Mouse (Mus musculus) hindbrain, postnatal 0 days (tissue): ENCODE measurements around the gene Pan3. TPM values are rescaled to one million over a fixed set of nuclear protein-coding genes. Genes with fewer than 3 reads are reported as not detected.
A peak's percentile ranks its signal among the peaks of the same experiment; 100 is the strongest.

Experiments
- ATAC-seq: fragments of 200-750 bp; cut with Nextera tagmentation; 2 replicates; pipeline ENCODE4 v1.8.0; 2017; ENCODE audit warnings: mild to moderate bottlenecking, moderate TSS enrichment, moderate library complexity
- DNase-seq: peaks from one replicate; pipeline ENCODE4 v3.0.0-alpha.2; 2015; ENCODE audit warnings: low spot score
- H3K27ac ChIP-seq: fragments of 300-500 bp; sonication (generic); 2 replicates; pipeline ENCODE4 v1.5.1; 2014; ENCODE audit warnings: mild to moderate bottlenecking
- H3K27me3 ChIP-seq: fragments of 300-500 bp; sonication (generic); 2 replicates; pipeline ENCODE4 v1.6.1; 2014; ENCODE audit warnings: low read length, mixed read lengths; ENCODE audit not compliant: insufficient read depth
- H3K36me3 ChIP-seq: fragments of 300-500 bp; sonication (generic); 2 replicates; pipeline ENCODE4 v1.6.1; 2014; ENCODE audit warnings: low read length, mixed read lengths; ENCODE audit not compliant: insufficient read depth
- H3K4me1 ChIP-seq: fragments of 300-500 bp; sonication (generic); 2 replicates; pipeline ENCODE4 v1.6.1; 2014; ENCODE audit warnings: antibody characterized with exemption, low read length, mixed read lengths; ENCODE audit not compliant: insufficient read depth
- H3K4me2 ChIP-seq: fragments of 300-500 bp; sonication (generic); 2 replicates; pipeline ENCODE4 v1.6.1; 2014; ENCODE audit warnings: low read depth, mild to moderate bottlenecking, low read length, moderate library complexity, mixed read lengths
- H3K4me3 ChIP-seq: fragments of 300-500 bp; sonication (generic); 2 replicates; pipeline ENCODE4 v1.5.1; 2014; ENCODE audit warnings: low read length
- H3K9ac ChIP-seq: fragments of 300-500 bp; sonication (generic); replicated peaks from 2 replicates; pipeline ENCODE4 v1.6.1; 2014; ENCODE audit warnings: mild to moderate bottlenecking, low read length, moderate library complexity, mixed read lengths
- H3K9me3 ChIP-seq: fragments of 300-500 bp; sonication (generic); 2 replicates; pipeline ENCODE4 v1.6.1; 2016; ENCODE audit warnings: low read length, mixed read lengths
- CTCF ChIP-seq: IDR thresholded peaks from 2 replicates; pipeline ENCODE4 v1.5.1; 2016; ENCODE audit warnings: antibody characterized with exemption, control low read depth, low read depth
- whole genome bisulfite sequencing: fragments of 180-500 bp; shearing (Covaris S2); extraction: QIAGEN DNeasy Blood & Tissue Kit; methylation state at CpG from one replicate; pipeline ENCODE4 v1.1.7; 2014; 5-methylcytosine and 5-hydroxymethylcytosine counted together
- polyA plus RNA-seq: library from polyadenylated mRNA; unstranded; fragments of >200 nt; fragmentation: Nextera tagmentation; extraction: Ambion mirVana; gene quantifications from 2 replicates; pipeline ENCODE4 v1.2.1, GENCODE M21; 2015
- total RNA-seq: library from RNA; depleted of rRNA; stranded (reverse); fragments of >200 nt; gene quantifications from 2 replicates; pipeline ENCODE4 v1.2.3, GENCODE M21; 2014

Pan3 gene
- total and polyA plus RNA-seq, 2 experiments from 2014 or later, result 53.9 to 80.5 TPM

- ATAC-seq, result no peak
- Histone ChIP-seq H3K4me1 (no peaks in the 10 kb centered on the region), H3K9ac (no peak overlapping the region), H3K4me2 (0 out of 2 replicates have a peak overlapping the region, but pooled peaks have one; percentile 21), H3K27me3 (no peaks in the 10 kb centered on the region), H3K4me3 (no peak overlapping the region), H3K9me3 (no peaks in the 10 kb centered on the region), H3K27ac (no peak overlapping the region), H3K36me3 (no peaks in the 10 kb centered on the region)
- DNase-seq, result no peak
- WGBS, result 39% methylated on average over 18 of the region's 18 CpGs
- no peak for TF ChIP-seq CTCF
Measured at GRCm38 (mm10) chr5:147563511-147564139, 133.7 kb downstream of the Pan3 start.

- DNase-seq (no peak), ATAC-seq (0 out of 2 replicates have a peak, but pooled peaks have one; percentile 35)
- H3K27me3 ChIP-seq, result no peaks in the 10 kb centered on the region
- no peak overlapping the region for H3K27ac ChIP-seq
- no peak for TF ChIP-seq CTCF
- H3K4me3 ChIP-seq, result no peak overlapping the region
- H3K9ac ChIP-seq, result no peak overlapping the region
- no peaks in the 10 kb centered on the region for H3K36me3 ChIP-seq
- no peaks in the 10 kb centered on the region for H3K4me1 ChIP-seq
- H3K9me3 ChIP-seq, result no peaks in the 10 kb centered on the region
- 26% methylated on average over 16 of the region's 16 CpGs for WGBS
- peak overlapping the region; percentile 21; the same call in 1 of the 2 replicates for H3K4me2 ChIP-seq
Measured at GRCm38 (mm10) chr5:147564140-147564590, 134.2 kb downstream of the Pan3 start.

- H3K27ac ChIP-seq, result no peak overlapping the region
- H3K36me3 ChIP-seq, result no peaks in the 10 kb centered on the region
- H3K9me3 ChIP-seq, result no peaks in the 10 kb centered on the region
- H3K9ac ChIP-seq, result no peak overlapping the region
- no peaks in the 10 kb centered on the region for H3K4me1 ChIP-seq
- no peak for TF ChIP-seq CTCF
- 86% methylated on average over 7 of the region's 7 CpGs for WGBS
- H3K4me2 ChIP-seq, result no peak overlapping the region
- no peak for ATAC-seq
- DNase-seq, result no peak
- H3K27me3 ChIP-seq, result no peaks in the 10 kb centered on the region
- H3K4me3 ChIP-seq, result no peak overlapping the region
Measured at GRCm38 (mm10) chr5:147565444-147565843, 135.5 kb downstream of the Pan3 start.

GRCm38 (mm10) chr5:147566335-147566734, 136.4 kb downstream of the Pan3 start:
- no peak for TF ChIP-seq CTCF
- 78% methylated on average over 7 of the region's 7 CpGs for WGBS
- Histone ChIP-seq H3K27me3 (no peaks in the 10 kb centered on the region), H3K36me3 (no peaks in the 10 kb centered on the region), H3K27ac (no peak overlapping the region), H3K4me2 (no peak overlapping the region), H3K4me1 (no peaks in the 10 kb centered on the region), H3K9ac (no peak overlapping the region), H3K9me3 (no peaks in the 10 kb centered on the region), H3K4me3 (no peak overlapping the region)
- ATAC-seq, result no peak
- no peak for DNase-seq

GRCm38 (mm10) chr5:147572695-147573094, 142.7 kb downstream of the Pan3 start:
- DNase-seq (no peak), ATAC-seq (no peak)
- no peak overlapping the region for H3K9ac ChIP-seq
- no peaks in the 10 kb centered on the region for H3K36me3 ChIP-seq
- no peak overlapping the region for H3K4me2 ChIP-seq
- H3K27ac ChIP-seq, result no peak overlapping the region
- TF ChIP-seq CTCF, result no peak
- no peaks in the 10 kb centered on the region for H3K9me3 ChIP-seq
- no peaks in the 10 kb centered on the region for H3K4me1 ChIP-seq
- H3K4me3 ChIP-seq, result no peak overlapping the region
- no peaks in the 10 kb centered on the region for H3K27me3 ChIP-seq
- whole genome bisulfite sequencing, result 90% methylated on average over 7 of the region's 7 CpGs

GRCm38 (mm10) chr5:147573555-147573954, 143.6 kb downstream of the Pan3 start:
- Histone ChIP-seq H3K27ac (no peak overlapping the region), H3K9me3 (no peaks in the 10 kb centered on the region), H3K27me3 (no peaks in the 10 kb centered on the region), H3K4me2 (no peak overlapping the region), H3K9ac (no peak overlapping the region), H3K4me3 (no peak overlapping the region), H3K36me3 (no peaks in the 10 kb centered on the region), H3K4me1 (no peaks in the 10 kb centered on the region)
- ATAC-seq (no peak), DNase-seq (no peak)
- 93% methylated on average over 1 of the region's 1 CpGs for WGBS
- no peak for TF ChIP-seq CTCF

- Histone ChIP-seq H3K4me3 (no peak overlapping the region), H3K9me3 (no peaks in the 10 kb centered on the region), H3K4me1 (no peaks in the 10 kb centered on the region), H3K27ac (no peak overlapping the region), H3K27me3 (no peaks in the 10 kb centered on the region), H3K4me2 (no peak overlapping the region), H3K36me3 (no peaks in the 10 kb centered on the region), H3K9ac (no peak overlapping the region)
- DNase-seq (no peak), ATAC-seq (no peak)
- 66% methylated on average over 8 of the region's 8 CpGs for WGBS
- no peak for TF ChIP-seq CTCF
Measured at GRCm38 (mm10) chr5:147574517-147574916, 144.6 kb downstream of the Pan3 start.
